Mouse (Mus musculus): ENCODE data around the gene Gtsf2. TPM values are rescaled to one million over a fixed set of nuclear protein-coding genes. Genes with fewer than 3 reads are reported as not detected.
"Not testable (repeated sequence)": the region's sequence is repeated elsewhere in the genome, so short reads cannot be mapped to it uniquely, and the experiment has no call there.

Gene Gtsf2
- polyA plus RNA-seq, 1 experiment, result not detected

DNA sequence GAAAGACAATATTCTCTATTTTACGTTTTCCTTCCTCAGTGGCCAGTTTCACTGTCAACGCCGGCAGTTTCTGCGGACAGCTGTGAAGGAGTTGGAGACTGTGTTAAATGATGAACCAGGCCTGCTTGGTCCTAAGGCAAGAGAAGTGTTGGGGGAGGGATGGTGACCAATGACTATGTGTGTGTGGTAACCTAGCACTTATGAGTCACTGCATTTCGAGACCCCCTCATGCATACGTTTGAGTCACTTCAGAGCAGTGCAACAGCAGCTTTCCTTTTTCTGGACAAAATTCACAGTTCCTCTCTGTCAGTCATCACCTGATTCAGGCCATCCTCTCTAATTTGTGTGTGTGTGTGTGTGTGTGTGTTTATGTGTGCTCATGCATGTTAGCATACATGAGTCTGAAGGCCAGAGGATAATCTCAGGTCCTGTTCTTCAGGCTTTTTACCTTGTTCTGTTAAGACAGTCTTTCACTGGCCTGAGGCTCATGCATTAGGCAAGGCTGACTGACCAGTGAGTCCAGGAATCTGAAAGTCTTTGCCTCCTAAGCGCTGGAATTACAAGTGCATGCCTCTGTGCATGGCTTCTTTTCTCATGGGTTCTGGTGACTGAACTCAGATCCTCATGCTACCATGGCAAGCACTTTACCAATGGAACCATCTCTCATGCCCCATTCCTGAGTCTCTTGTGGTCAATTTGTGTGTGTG lies 23.4 kb upstream of the Gtsf2 start:
- H3K4me1 ChIP-seq (ENCODE audit: control insufficient read depth, insufficient read depth, low read length), result no peaks in the 10 kb centered on the region
- H3K36me3 ChIP-seq (ENCODE audit: control insufficient read depth, insufficient read depth, low read length, poor library complexity, severe bottlenecking), result no peaks in the 10 kb centered on the region
- TF ChIP-seq EP300 (IDR thresholded peaks at IDR 0.05; ENCODE audit: insufficient read depth, low read depth, low read length) (no peak), CTCF (IDR thresholded peaks at IDR 0.05; ENCODE audit: low read depth, low read length) (no peak), POLR2A (IDR thresholded peaks at IDR 0.05; ENCODE audit: insufficient read depth, low read length) (no peak)
- H3K27me3 ChIP-seq (ENCODE audit: control insufficient read depth, insufficient read depth, low read length, poor library complexity, severe bottlenecking), result no peaks in the 10 kb centered on the region
- no peak overlapping the region for H3K4me3 ChIP-seq (ENCODE audit: low read depth, low read length)
- H3K9me3 ChIP-seq (replicated peaks; ENCODE audit: control insufficient read depth, insufficient read depth, low read length, poor library complexity, severe bottlenecking), result no peaks in the 10 kb centered on the region
- no peak overlapping the region for H3K27ac ChIP-seq (ENCODE audit: insufficient read depth, low read length)
- H3K9ac ChIP-seq (ENCODE audit: low read depth, poor library complexity, severe bottlenecking), result no peak overlapping the region

DNA sequence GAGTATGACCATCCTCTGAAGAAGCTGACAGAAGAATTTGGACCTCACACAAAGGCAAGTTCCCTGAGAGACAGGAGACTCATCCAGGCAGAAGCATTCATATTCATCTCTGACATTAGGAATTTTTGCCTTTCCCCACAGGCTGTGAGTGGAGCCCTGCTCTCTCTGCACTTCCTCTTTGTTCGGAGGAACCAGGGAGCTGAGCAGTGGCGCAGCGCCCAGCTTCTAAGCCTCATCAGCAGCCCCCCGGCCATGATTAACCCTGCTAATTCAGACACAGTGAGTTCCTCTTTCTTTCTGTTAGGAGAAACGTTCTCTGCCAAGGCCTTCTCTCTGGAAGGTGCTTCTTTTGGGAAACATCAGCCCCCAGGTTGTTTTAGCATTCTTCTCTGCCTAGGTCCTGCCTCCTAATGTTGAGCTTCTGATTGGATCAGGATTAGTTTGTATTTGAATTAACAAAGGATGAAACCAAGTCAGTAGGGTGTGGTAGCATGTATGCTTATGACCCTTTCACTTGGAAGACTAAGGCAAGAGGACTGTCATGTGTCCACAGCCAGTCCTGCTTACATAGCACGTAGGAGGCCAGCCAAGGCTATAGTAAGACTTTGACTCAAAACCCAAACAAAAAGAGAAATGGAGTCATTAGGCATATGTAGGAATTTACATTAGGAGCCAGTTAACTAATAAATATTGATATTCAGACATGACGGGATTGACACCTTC lies 14.4 kb upstream of the Gtsf2 start:
- Histone ChIP-seq H3K4me1 (ENCODE audit: control insufficient read depth, insufficient read depth, low read length) (no peaks in the 10 kb centered on the region), H3K4me3 (ENCODE audit: low read depth, low read length) (no peak overlapping the region), H3K27ac (ENCODE audit: insufficient read depth, low read length) (no peak overlapping the region), H3K27me3 (ENCODE audit: control insufficient read depth, insufficient read depth, low read length, poor library complexity, severe bottlenecking) (no peaks in the 10 kb centered on the region), H3K9me3 (replicated peaks; ENCODE audit: control insufficient read depth, insufficient read depth, low read length, poor library complexity, severe bottlenecking) (no peaks in the 10 kb centered on the region), H3K9ac (ENCODE audit: low read depth, poor library complexity, severe bottlenecking) (no peak overlapping the region), H3K36me3 (ENCODE audit: control insufficient read depth, insufficient read depth, low read length, poor library complexity, severe bottlenecking) (no peaks in the 10 kb centered on the region)
- no peak for TF ChIP-seq EP300 (IDR thresholded peaks at IDR 0.05; ENCODE audit: insufficient read depth, low read depth, low read length)
- no peak for TF ChIP-seq POLR2A (IDR thresholded peaks at IDR 0.05; ENCODE audit: insufficient read depth, low read length)
- no peak for TF ChIP-seq CTCF (IDR thresholded peaks at IDR 0.05; ENCODE audit: low read depth, low read length)

- Histone ChIP-seq H3K27me3 (ENCODE audit: control insufficient read depth, insufficient read depth, low read length, poor library complexity, severe bottlenecking) (no peaks in the 10 kb centered on the region), H3K4me1 (ENCODE audit: control insufficient read depth, insufficient read depth, low read length) (no peaks in the 10 kb centered on the region), H3K9ac (ENCODE audit: low read depth, poor library complexity, severe bottlenecking) (no peak overlapping the region), H3K9me3 (replicated peaks; ENCODE audit: control insufficient read depth, insufficient read depth, low read length, poor library complexity, severe bottlenecking) (no peaks in the 10 kb centered on the region), H3K4me3 (ENCODE audit: low read depth, low read length) (no peak overlapping the region), H3K36me3 (ENCODE audit: control insufficient read depth, insufficient read depth, low read length, poor library complexity, severe bottlenecking) (no peaks in the 10 kb centered on the region), H3K27ac (ENCODE audit: insufficient read depth, low read length) (no peak overlapping the region)
- no peak for TF ChIP-seq CTCF (IDR thresholded peaks at IDR 0.05; ENCODE audit: low read depth, low read length)
- TF ChIP-seq POLR2A (IDR thresholded peaks at IDR 0.05; ENCODE audit: insufficient read depth, low read length), result no peak
- TF ChIP-seq EP300 (IDR thresholded peaks at IDR 0.05; ENCODE audit: insufficient read depth, low read depth, low read length), result no peak
These were observed 6.2 kb upstream of the Gtsf2 start for GRCm38 (mm10) chr15:103454449-103454848.

DNA sequence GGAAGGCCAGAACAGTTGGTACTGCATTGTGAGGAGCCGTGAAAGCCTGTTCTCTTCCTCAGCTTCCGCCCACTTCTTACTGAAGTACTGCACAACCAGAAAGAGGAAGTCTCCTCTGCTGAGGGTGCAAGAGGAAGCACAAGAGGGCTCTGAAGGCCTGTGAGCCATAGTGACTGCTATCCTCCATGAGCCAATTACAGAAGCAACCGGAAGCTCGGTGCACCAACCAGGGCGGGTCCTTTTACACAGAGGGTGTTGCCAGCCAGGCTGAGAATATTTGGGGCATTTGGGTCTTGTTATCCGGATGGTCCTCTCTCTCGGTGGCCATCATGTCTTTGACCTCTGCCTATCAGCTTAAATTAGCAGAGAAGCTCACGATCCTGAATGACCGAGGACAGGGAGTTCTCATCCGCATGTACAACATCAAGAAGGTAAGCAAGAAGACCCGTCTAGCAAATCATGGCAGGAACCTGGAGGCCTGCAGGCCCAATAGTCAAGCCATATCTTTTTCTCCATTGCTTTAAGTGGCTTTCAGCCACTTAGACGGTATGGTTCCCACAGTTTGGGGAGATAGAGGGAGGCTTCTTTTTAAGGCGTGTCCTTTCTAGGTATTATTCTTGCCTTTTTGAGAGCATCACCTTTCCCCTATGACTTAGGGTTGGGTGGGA lies 5.4 kb upstream of the Gtsf2 start, which contains the start of gene Nckap1l:
Gene Nckap1l (plus strand): TSS at position 244 of the 668 bp plus-strand sequence.
- Histone ChIP-seq H3K27me3 (ENCODE audit: control insufficient read depth, insufficient read depth, low read length, poor library complexity, severe bottlenecking) (no peaks in the 10 kb centered on the region), H3K27ac (ENCODE audit: insufficient read depth, low read length) (no peak within 1 kb of the TSS), H3K9ac (ENCODE audit: low read depth, poor library complexity, severe bottlenecking) (no peak within 1 kb of the TSS), H3K4me3 (ENCODE audit: low read depth, low read length) (no peak within 1 kb of the TSS), H3K9me3 (replicated peaks; ENCODE audit: control insufficient read depth, insufficient read depth, low read length, poor library complexity, severe bottlenecking) (no peaks in the 10 kb centered on the region), H3K36me3 (ENCODE audit: control insufficient read depth, insufficient read depth, low read length, poor library complexity, severe bottlenecking) (no peaks in the 10 kb centered on the region), H3K4me1 (ENCODE audit: control insufficient read depth, insufficient read depth, low read length) (no peaks in the 10 kb centered on the region)
- TF ChIP-seq POLR2A (IDR thresholded peaks at IDR 0.05; ENCODE audit: insufficient read depth, low read length) (no peak), CTCF (IDR thresholded peaks at IDR 0.05; ENCODE audit: low read depth, low read length) (no peak), EP300 (IDR thresholded peaks at IDR 0.05; ENCODE audit: insufficient read depth, low read depth, low read length) (no peak)

DNA sequence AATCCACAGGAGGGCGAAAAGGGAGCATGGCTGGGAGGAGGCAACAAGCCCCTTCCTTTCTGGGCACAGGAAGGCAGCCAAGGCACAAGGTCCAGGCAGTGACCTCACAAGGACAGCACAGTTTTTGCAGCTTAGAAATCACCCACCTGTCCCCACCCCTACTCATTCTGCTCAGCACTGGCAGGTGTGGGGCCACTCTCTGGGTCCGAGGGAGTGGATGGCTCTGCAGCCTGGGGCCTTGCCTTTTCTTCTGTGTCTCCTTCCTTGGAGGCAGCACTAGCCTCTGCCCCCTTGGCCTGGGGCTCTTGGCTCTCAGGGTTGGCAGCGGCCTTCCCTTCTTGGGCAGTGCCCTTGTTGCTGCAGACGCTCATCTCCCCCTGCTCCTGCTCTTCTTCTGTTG lies 2.3 kb downstream of the Gtsf2 start:
- H3K9me3 ChIP-seq (replicated peaks; ENCODE audit: control insufficient read depth, insufficient read depth, low read length, poor library complexity, severe bottlenecking); H3K36me3 ChIP-seq (ENCODE audit: control insufficient read depth, insufficient read depth, low read length, poor library complexity, severe bottlenecking); H3K4me1 ChIP-seq (ENCODE audit: control insufficient read depth, insufficient read depth, low read length); H3K9ac ChIP-seq (ENCODE audit: low read depth, poor library complexity, severe bottlenecking); H3K4me3 ChIP-seq (ENCODE audit: low read depth, low read length); H3K27ac ChIP-seq (ENCODE audit: insufficient read depth, low read length); H3K27me3 ChIP-seq (ENCODE audit: control insufficient read depth, insufficient read depth, low read length, poor library complexity, severe bottlenecking): not testable (repeated sequence)

DNA sequence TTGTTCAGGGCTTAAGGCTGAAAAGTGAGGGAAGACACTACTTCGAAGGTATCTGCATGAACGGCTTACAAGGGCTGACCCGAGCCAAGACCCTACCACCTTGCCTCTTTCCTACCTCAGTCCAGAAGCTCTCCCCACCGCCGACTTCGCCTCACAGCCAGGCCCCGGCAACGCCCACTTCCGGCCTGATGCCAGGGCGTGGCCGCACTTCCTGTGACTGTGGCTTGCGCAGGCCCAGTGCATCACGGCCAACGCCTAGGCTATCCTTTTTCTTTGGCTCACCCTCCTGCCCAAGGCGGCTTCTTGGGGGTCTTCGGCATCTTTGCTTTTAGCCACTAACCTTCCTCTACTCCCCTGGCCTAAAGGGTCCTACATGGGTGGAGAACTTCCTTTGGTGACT lies 18.0 kb downstream of the Gtsf2 start, which contains the start of gene Gtsf1:
Gene Gtsf1 (minus strand): TSS at position 230 of the 400 bp plus-strand sequence.
- H3K9me3 ChIP-seq (replicated peaks; ENCODE audit: control insufficient read depth, insufficient read depth, low read length, poor library complexity, severe bottlenecking), result no peaks in the 10 kb centered on the region
- TF ChIP-seq POLR2A (IDR thresholded peaks at IDR 0.05; ENCODE audit: insufficient read depth, low read length), result no peak
- no peak for TF ChIP-seq EP300 (IDR thresholded peaks at IDR 0.05; ENCODE audit: insufficient read depth, low read depth, low read length)
- no peak for TF ChIP-seq CTCF (IDR thresholded peaks at IDR 0.05; ENCODE audit: low read depth, low read length)
- no peak within 1 kb of the TSS for H3K4me3 ChIP-seq (ENCODE audit: low read depth, low read length)
- no peaks in the 10 kb centered on the region; the same call in 1 of the 2 replicates for H3K27me3 ChIP-seq (ENCODE audit: control insufficient read depth, insufficient read depth, low read length, poor library complexity, severe bottlenecking)
- no peak within 1 kb of the TSS for H3K9ac ChIP-seq (ENCODE audit: low read depth, poor library complexity, severe bottlenecking)
- H3K4me1 ChIP-seq (ENCODE audit: control insufficient read depth, insufficient read depth, low read length), result no peaks in the 10 kb centered on the region
- H3K27ac ChIP-seq (ENCODE audit: insufficient read depth, low read length), result no peak within 1 kb of the TSS
- no peaks in the 10 kb centered on the region for H3K36me3 ChIP-seq (ENCODE audit: control insufficient read depth, insufficient read depth, low read length, poor library complexity, severe bottlenecking)

All from ES-Bruce4 (cell line).